Mouse (Mus musculus): Measurements from ENCODE around the gene Kcnj6. TPM values are rescaled to one million over a fixed set of nuclear protein-coding genes. Genes with fewer than 3 reads are reported as not detected.
A peak's percentile ranks its signal among the peaks of the same experiment; 100 is the strongest.

The Kcnj6 gene
- polyA plus RNA-seq, 1 experiment from 2014 or later, result not detected

- peak; percentile 39 for TF ChIP-seq CTCF (IDR thresholded peaks at IDR 0.05)
- TF ChIP-seq EP300 (IDR thresholded peaks at IDR 0.05), result no peak
- no peak overlapping the region for H3K4me2 ChIP-seq (replicated peaks; ENCODE audit: low read depth, low read length)
- H3K27me3 ChIP-seq (replicated peaks; ENCODE audit: insufficient read depth, low read length), result no peaks in the 10 kb centered on the region
- H3K27ac ChIP-seq (ENCODE audit: low read length), result no peak overlapping the region
- H3K36me3 ChIP-seq (ENCODE audit: insufficient read depth, low read length), result no peaks in the 10 kb centered on the region
- no peaks in the 10 kb centered on the region for H3K9me3 ChIP-seq (ENCODE audit: low read length)
- ATAC-seq (no peak), DNase-seq (ENCODE audit: low spot score) (no peak)
- H3K9ac ChIP-seq (replicated peaks; ENCODE audit: low read depth), result no peak overlapping the region
- H3K4me3 ChIP-seq (ENCODE audit: low read depth, low read length), result no peak overlapping the region
- H3K4me1 ChIP-seq (ENCODE audit: insufficient read depth, low read depth, low read length), result no peaks in the 10 kb centered on the region
- 65% methylated on average over 7 of the region's 7 CpGs for WGBS
Observed at GRCm38 (mm10) chr16:94783696-94784095, 213.8 kb downstream of the Kcnj6 start.

- Histone ChIP-seq H3K4me2 (replicated peaks; ENCODE audit: low read depth, low read length) (no peak overlapping the region), H3K4me3 (ENCODE audit: low read depth, low read length) (no peak overlapping the region), H3K4me1 (ENCODE audit: insufficient read depth, low read depth, low read length) (no peaks in the 10 kb centered on the region), H3K9me3 (ENCODE audit: low read length) (no peaks in the 10 kb centered on the region), H3K27me3 (replicated peaks; ENCODE audit: insufficient read depth, low read length) (no peaks in the 10 kb centered on the region), H3K27ac (ENCODE audit: low read length) (no peak overlapping the region), H3K9ac (replicated peaks; ENCODE audit: low read depth) (no peak overlapping the region), H3K36me3 (ENCODE audit: insufficient read depth, low read length) (no peaks in the 10 kb centered on the region)
- TF ChIP-seq EP300 (IDR thresholded peaks at IDR 0.05) (no peak), CTCF (IDR thresholded peaks at IDR 0.05) (no peak)
- ATAC-seq (no peak; the same call in 1 of the 2 replicates), DNase-seq (ENCODE audit: low spot score) (peak; percentile 17)
- 72% methylated on average over 24 of the region's 24 CpGs for WGBS
Observed at GRCm38 (mm10) chr16:94782110-94782946, 215.2 kb downstream of the Kcnj6 start.

GRCm38 (mm10) chr16:94773928-94774327, 223.6 kb downstream of the Kcnj6 start:
- no peaks in the 10 kb centered on the region for H3K36me3 ChIP-seq (ENCODE audit: insufficient read depth, low read length)
- no peak overlapping the region for H3K9ac ChIP-seq (replicated peaks; ENCODE audit: low read depth)
- no peak overlapping the region for H3K27ac ChIP-seq (ENCODE audit: low read length)
- 60% methylated on average over 5 of the region's 5 CpGs for WGBS
- ATAC-seq, result no peak
- no peak overlapping the region for H3K4me2 ChIP-seq (replicated peaks; ENCODE audit: low read depth, low read length)
- no peaks in the 10 kb centered on the region for H3K27me3 ChIP-seq (replicated peaks; ENCODE audit: insufficient read depth, low read length)
- TF ChIP-seq EP300 (IDR thresholded peaks at IDR 0.05), result no peak
- no peak for TF ChIP-seq CTCF (IDR thresholded peaks at IDR 0.05)
- no peak for DNase-seq (ENCODE audit: low spot score)
- no peak overlapping the region for H3K4me3 ChIP-seq (ENCODE audit: low read depth, low read length)
- no peaks in the 10 kb centered on the region for H3K4me1 ChIP-seq (ENCODE audit: insufficient read depth, low read depth, low read length)
- no peaks in the 10 kb centered on the region for H3K9me3 ChIP-seq (ENCODE audit: low read length)

GRCm38 (mm10) chr16:94767606-94768005, 229.9 kb downstream of the Kcnj6 start:
- Histone ChIP-seq H3K9ac (replicated peaks; ENCODE audit: low read depth) (no peak overlapping the region), H3K4me2 (replicated peaks; ENCODE audit: low read depth, low read length) (no peak overlapping the region), H3K9me3 (ENCODE audit: low read length) (no peaks in the 10 kb centered on the region), H3K36me3 (ENCODE audit: insufficient read depth, low read length) (no peaks in the 10 kb centered on the region), H3K4me3 (ENCODE audit: low read depth, low read length) (no peak overlapping the region), H3K27ac (ENCODE audit: low read length) (no peak overlapping the region), H3K27me3 (replicated peaks; ENCODE audit: insufficient read depth, low read length) (no peaks in the 10 kb centered on the region), H3K4me1 (ENCODE audit: insufficient read depth, low read depth, low read length) (no peaks in the 10 kb centered on the region)
- 79% methylated on average over 6 of the region's 6 CpGs for WGBS
- ATAC-seq, result no peak
- TF ChIP-seq EP300 (IDR thresholded peaks at IDR 0.05) (no peak), CTCF (IDR thresholded peaks at IDR 0.05) (no peak)
- DNase-seq (ENCODE audit: low spot score), result no peak

- Histone ChIP-seq H3K27me3 (replicated peaks; ENCODE audit: insufficient read depth, low read length) (no peaks in the 10 kb centered on the region), H3K4me1 (ENCODE audit: insufficient read depth, low read depth, low read length) (no peaks in the 10 kb centered on the region), H3K4me2 (replicated peaks; ENCODE audit: low read depth, low read length) (no peak overlapping the region), H3K9ac (replicated peaks; ENCODE audit: low read depth) (no peak overlapping the region), H3K36me3 (ENCODE audit: insufficient read depth, low read length) (no peaks in the 10 kb centered on the region), H3K4me3 (ENCODE audit: low read depth, low read length) (no peak overlapping the region), H3K9me3 (ENCODE audit: low read length) (no peaks in the 10 kb centered on the region), H3K27ac (ENCODE audit: low read length) (no peak overlapping the region)
- no peak for TF ChIP-seq EP300 (IDR thresholded peaks at IDR 0.05)
- no peak; the same call in 1 of the 2 replicates for TF ChIP-seq CTCF (IDR thresholded peaks at IDR 0.05)
- ATAC-seq (no peak), DNase-seq (ENCODE audit: low spot score) (no peak)
- WGBS, result 31% methylated on average over 8 of the region's 8 CpGs
Observed at GRCm38 (mm10) chr16:94765129-94765528, 232.4 kb downstream of the Kcnj6 start.

GRCm38 (mm10) chr16:94760732-94761131, 236.8 kb downstream of the Kcnj6 start:
- Histone ChIP-seq H3K27ac (ENCODE audit: low read length) (no peak overlapping the region), H3K4me1 (ENCODE audit: insufficient read depth, low read depth, low read length) (no peaks in the 10 kb centered on the region), H3K27me3 (replicated peaks; ENCODE audit: insufficient read depth, low read length) (no peaks in the 10 kb centered on the region), H3K9ac (replicated peaks; ENCODE audit: low read depth) (no peak overlapping the region), H3K4me2 (replicated peaks; ENCODE audit: low read depth, low read length) (no peak overlapping the region), H3K9me3 (ENCODE audit: low read length) (no peaks in the 10 kb centered on the region), H3K4me3 (ENCODE audit: low read depth, low read length) (no peak overlapping the region), H3K36me3 (ENCODE audit: insufficient read depth, low read length) (no peaks in the 10 kb centered on the region)
- no peak for TF ChIP-seq CTCF (IDR thresholded peaks at IDR 0.05)
- TF ChIP-seq EP300 (IDR thresholded peaks at IDR 0.05), result no peak
- 67% methylated on average over 4 of the region's 11 CpGs for WGBS
- ATAC-seq (peak; percentile 41; the same call in 1 of the 2 replicates), DNase-seq (ENCODE audit: low spot score) (no peak)
